Mouse (Mus musculus) spleen, adult 18-20 months (tissue): ENCODE results near the gene Sept4.
A peak's percentile ranks its signal among the peaks of the same experiment; 100 is the strongest.

Source experiments
- DNase-seq, 2 experiments: peaks; one replicate each; pipeline ENCODE4 v3.0.0; 2022; ENCODE audit warnings: mixed read lengths in 2 of 2

The Sept4 gene

GRCm38 (mm10) chr11:87568255-87568953, at the start of gene Sept4:
Gene Sept4, plus strand, starts transcription at chr11:87568903.
- DNase-seq, result no peak

DNA sequence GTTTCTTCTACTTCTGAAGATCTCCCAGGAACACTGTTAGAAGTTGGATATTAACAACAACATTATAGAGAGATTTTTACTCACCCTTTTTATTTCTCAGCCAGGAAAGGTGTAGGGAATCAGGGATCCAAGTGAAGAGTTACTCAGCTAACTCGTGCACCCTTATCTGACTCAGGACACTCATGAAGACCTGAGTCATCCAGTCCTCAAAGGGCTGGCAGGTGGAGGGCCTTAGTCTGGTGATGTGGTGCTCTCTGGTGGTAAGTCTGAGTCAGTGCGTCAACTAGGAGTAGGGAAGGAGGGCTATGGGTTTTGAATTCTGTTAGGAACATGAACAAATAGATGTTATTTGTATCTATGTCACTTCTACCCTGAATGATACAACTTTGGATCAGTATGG, 49.4 kb upstream of the Sept4 start:
- DNase-seq, result no peak

DNA sequence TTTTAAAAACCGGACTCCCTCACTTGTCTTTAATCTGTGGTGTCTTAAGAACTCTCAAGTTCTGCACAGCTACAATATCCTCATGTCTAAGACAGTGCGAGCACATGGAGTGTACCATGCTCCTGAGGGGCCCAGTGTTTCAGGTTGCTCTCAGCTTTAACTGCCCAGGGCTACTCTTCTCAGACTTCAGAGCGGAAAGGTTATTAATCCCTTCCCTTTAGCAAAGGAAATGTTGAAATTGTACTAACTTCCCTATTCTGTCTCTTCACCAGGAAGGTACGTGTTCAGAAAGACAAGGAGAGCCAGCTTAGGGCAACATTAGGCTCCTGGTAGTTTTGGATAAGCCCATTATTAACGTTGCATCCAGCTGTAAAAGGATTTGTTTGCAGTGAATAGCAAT, 45.2 kb upstream of the Sept4 start:
- no peak for DNase-seq

GRCm38 (mm10) chr11:87523967-87524366, 44.7 kb upstream of the Sept4 start:
- DNase-seq, result no peak

DNA sequence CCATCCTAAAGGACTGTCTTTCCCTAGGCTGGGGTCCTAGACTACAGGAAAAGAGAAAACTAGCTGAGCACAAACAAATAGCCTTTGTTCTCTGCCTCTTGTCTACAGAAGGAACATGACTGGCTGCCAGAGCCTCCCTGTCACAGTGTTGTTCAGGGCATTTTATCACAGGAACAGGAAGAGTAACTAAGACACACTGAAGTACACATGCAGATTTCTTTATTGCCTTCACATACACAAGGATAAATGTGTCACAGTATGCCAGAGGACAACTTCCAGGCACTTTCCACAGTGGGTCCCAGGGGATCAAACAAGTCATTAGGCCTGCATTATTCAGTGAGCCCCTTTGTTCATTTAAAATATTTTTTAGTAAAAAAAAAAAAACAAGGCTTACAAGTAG, 43.9 kb upstream of the Sept4 start:
- no peak for DNase-seq

DNA sequence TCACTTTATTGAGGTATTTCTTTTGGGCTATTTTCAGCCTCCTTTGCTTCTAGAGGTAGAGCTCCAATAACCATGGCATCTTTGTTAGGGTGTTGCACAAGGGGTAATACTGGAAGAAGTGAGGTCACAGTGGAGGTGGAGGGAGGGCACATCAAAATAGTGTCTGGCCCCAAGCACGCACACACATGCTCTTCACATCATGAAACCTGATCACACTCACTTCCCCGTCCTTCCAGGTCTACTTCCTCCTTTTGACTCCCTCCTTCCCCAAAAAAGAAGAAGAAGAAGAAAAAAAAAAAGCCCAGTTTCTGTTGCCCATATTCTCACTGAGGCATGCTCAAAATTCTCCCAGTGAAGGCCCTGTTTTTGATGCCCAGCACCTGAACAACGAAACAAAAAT, 41.3 kb upstream of the Sept4 start:
- DNase-seq, result no peak

GRCm38 (mm10) chr11:87527990-87528389, 40.7 kb upstream of the Sept4 start:
- no peak for DNase-seq

DNA sequence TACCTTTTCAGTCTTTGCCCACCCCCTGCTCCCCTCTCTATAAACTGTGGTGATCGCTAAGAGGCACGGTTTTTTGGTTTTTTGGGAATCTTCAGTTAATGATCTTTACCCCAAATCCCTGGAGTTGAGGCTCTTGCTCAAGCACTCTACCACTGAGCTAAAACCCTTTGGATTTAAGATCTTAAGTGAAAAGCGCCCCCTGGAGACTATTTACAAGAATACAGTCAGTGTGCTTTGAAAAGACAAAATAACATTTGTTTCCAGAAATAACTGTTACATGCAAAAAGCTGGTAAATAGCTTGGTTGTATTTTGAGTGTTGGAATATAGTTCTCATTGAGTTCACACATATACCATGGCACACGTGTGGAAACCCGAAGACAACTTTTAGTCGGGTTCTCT, 37.0 kb upstream of the Sept4 start:
- no peak for DNase-seq

GRCm38 (mm10) chr11:87542285-87542684, 26.4 kb upstream of the Sept4 start:
- no peak for DNase-seq

DNA sequence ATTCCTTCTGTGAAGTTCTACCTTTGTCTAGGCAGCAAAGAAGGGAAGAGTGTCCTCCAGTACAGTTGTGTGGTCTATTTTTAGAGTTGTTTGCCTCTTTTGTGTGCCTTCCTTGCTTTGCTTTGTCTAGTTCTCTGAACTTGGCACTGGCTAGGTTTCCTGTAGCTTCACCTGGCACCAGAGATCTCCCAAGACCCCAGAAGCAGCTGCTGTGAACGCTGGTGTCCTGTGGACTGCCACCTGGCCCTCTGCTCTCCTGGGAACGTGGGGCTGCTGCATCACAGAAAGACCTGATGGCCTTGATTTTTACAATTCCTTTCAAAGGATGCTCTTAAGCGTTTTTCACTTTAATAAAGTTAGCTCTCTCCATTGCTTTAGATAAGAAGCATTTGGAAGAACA, 25.8 kb upstream of the Sept4 start:
- no peak for DNase-seq

DNA sequence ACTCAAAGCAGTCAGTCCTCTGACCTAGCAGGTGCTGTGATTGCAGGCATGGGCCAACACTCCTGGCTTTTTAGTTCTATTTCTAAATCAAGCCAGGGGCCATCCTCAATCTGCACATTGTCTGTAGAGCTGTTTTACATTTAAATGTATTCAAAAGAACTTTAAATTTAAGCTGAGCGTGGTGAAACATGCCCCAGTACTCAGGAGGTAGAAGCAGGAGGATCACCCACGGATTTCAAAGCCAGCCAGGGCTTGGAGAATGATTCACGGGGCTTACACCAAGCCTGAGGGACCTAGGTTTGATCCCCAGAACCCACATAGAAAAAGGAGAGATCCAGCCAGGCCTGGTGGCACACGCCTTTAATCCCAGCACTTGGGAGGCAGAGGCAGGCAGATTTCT, 15.4 kb upstream of the Sept4 start:
- no peak for DNase-seq

- no peak for DNase-seq
These were observed 14.3 kb upstream of the Sept4 start for GRCm38 (mm10) chr11:87554386-87554785.

- no peak for DNase-seq
These were observed 13.5 kb upstream of the Sept4 start for GRCm38 (mm10) chr11:87555106-87555703.

DNA sequence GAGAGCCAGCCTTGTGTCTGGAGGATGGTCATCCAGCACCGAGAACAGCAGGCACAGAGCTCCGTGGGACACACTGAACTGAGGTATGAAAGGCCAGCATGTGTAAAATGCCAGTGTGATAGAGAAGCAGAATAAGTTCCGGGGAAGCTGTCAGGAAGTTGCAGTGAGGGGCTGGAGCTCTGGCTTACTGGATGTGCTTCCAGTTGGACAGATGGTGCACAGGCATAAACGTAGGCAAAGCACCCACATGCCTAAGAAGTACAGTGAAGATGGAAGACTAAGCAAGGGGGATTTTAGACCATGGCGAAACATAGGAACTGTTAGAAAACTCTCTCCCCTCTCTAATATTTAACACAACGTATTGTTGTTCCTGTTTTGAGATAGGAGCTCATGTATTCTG, 7.5 kb upstream of the Sept4 start:
- DNase-seq, result no peak

DNA sequence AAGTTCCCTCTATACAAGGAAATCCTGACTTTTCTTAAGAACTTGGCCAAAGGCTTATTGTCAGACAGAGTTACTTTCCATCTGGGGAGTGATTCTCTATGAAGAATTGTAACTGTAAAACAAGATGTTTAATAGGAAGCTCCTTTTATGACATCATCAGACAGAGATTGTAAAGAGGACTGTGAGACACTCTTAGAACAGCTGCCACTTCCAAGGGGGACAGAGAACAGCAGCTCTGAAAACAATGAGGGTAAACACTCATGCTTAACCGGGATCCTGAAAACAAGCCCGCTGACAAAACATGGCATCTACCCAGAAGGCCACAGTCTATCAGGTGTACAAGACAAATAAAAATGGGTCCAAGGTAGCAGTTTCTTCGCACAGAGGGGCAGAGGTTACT, 2.2 kb upstream of the Sept4 start, which contains the start of gene Gm11492:
Gene Gm11492, plus strand, starts transcription at position 153 of the 400 bp plus-strand sequence.
- DNase-seq, result no peak

GRCm38 (mm10) chr11:87570743-87571142, 2.0 kb downstream of the Sept4 start:
- DNase-seq, result no peak

GRCm38 (mm10) chr11:87571361-87571950, 2.8 kb downstream of the Sept4 start:
- DNase-seq, result no peak

DNA sequence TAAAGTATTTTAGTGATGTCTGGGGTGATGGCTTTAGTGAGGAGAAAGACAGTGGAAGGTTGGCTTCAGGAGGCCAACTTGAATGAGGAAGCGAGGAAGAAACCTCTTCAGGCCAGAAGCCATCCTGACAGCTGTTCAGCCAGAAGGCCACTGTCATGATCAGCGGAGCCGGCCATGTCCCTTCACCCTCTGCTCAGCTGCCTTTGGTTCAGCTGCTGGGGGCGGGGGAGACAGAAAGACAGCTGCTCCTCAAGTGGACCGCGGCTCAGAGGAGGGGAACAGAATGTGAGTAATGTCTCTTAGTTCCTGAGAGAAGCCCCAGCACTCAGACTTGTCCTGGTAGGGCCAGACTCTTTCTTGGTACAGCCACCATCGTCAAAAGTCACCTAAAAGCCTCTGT, 5.0 kb downstream of the Sept4 start:
- DNase-seq, result no peak

- DNase-seq, result no peak
These were observed 5.9 kb downstream of the Sept4 start for GRCm38 (mm10) chr11:87574520-87575180.

DNA sequence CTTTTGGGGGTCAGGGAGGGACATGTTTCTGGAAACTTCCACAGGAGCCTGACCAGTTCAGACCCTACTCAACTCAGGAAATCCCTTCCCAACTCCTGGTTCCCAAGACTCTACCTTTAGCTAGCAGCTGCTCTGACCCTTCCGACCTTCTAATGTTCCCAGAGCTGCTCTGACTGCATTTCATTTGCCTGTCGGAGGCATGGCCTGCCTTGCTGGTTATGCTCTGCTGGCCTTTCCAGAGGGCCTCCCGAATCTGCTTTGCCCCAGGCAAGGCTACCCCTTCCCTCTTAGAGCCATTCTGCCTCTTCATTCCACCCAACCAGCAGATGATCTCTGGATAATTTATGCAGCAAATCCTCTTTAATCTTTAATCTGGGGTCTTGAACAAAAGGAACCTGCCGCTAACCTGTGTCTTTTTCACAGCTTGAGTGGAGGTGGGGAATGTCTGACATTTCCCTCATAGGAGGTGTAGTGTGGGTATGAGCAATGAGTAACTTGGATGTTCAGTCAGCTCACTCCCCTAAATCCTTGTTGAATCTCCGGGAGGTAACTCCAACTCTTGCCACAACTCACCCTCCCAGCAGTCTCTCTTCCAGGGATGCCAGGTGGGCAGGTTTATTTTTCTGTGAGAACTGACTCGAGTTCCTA, 9.0 kb downstream of the Sept4 start:
- DNase-seq, result no peak

- DNase-seq, result peak; percentile 43 to 66
These were observed 9.7 kb downstream of the Sept4 start for GRCm38 (mm10) chr11:87578249-87578962.

DNA sequence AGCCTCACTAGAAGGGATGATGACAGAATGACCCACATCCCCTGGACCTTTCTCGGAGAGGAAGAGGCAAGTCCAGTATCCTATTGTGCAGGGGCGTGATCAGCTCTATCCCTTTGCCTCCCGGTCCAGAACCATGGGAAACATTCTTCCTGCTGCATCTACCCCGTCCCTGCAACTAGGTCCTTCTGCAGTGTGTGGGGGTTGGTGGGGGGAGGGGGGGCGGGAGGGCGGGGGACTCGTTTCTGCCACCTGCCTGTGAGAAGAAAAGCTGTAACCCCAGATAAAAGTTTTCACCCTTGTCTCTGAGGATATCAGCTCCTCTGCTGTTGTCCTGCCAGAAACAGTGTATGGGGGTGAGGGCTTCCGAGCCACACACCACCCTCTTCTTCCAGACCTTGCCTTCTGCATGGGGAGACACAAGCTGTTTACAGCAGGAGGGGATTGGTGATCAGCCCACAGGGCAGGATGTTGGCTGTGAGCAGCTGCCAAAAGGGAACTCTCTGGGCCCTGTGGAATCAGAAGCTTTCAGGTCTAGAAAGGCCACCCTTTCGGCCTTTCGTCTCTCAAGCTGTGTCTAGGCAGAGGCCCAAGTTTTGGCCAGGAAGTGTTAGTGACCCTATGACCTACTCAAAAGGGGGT, 10.4 kb downstream of the Sept4 start:
- DNase-seq, result no peak
